Mouse (Mus musculus): Measurements from ENCODE around the gene Elf1. TPM values are rescaled to one million over a fixed set of nuclear protein-coding genes. Genes with fewer than 3 reads are reported as not detected.
"Not testable (repeated sequence)": the region's sequence is repeated elsewhere in the genome, so short reads cannot be mapped to it uniquely, and the experiment has no call there.

Gene Elf1
- total and polyA plus RNA-seq, 3 experiments, result 21.5 to 43.1 (median 24.2) TPM

DNA sequence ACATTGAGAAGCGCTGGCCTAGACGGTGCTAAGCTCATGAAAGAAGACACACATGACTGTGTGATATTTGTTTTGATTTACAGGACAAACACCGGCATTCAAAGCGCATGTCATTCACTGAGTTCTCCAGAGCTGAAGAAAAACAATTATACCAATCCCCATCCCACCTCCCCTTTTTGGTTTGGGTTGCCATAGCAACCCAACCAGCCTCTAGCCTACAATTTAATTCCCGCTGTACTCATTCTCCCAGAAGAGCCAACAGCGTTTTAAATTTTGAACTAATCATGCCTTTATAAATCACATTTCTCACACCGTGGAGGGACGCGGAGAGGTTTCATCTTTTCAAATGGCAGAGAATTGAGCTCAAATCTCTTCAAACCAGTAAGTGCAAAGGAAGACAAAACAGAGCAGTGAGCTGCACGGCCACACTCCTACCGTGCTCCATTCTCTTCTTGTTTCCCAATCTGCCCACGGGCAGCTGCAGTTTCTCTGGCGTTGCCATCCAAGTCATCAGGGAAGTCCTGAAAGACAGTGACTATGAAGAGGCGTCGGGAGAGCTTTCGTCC lies 35.9 kb upstream of the Elf1 start:
- H3K9me3 ChIP-seq (replicated peaks; ENCODE audit: insufficient read depth, low read length), result no peaks in the 10 kb centered on the region
- DNase-seq (ENCODE audit: low read depth, low spot score), result no peak
- H3K27ac ChIP-seq (ENCODE audit: control insufficient read depth, low read depth, low read length), result no peak overlapping the region

DNA sequence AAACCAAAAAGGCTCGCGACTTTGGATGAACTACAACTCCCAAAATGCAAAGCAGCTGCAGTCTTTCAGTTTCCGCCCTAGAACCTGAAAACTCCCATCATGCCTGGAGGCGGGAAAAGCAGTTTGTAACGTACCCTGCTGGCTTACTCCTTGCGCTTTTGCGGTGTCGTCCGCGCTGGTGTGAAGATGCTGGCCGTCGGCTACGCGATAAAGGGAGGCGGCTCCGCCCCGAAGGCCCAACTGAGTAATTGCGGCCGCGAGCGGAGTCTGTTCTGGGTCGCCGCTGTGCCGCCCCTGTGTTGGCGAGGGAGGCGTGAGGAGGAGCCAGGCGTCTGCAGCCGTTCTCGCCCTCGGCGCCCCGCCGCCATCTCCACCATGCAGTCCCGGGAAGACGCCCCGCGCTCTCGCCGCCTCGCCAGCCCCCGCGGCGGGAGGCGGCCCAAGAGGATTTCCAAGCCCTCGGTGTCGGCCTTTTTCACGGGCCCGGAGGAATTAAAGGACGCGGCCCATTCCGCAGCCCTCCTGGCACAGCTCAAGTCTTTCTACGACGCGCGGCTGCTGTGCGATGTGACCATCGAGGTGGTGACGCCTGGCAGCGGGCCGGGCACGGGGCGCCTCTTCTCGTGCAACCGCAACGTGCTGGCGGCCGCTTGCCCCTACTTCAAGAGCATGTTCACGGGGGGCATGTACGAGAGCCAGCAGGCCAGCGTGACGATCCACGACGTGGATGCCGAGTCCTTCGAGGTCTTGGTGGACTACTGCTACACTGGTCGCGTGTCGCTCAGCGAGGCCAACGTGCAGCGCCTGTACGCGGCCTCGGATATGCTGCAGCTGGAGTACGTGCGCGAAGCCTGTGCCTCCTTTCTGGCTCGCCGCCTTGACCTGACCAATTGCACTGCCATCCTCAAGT lies 29.1 kb upstream of the Elf1 start, which contains the start of gene Kbtbd6:
Gene Kbtbd6, plus strand, starts transcription at position 155 of the 910 bp plus-strand sequence.
- not testable (repeated sequence) for H3K27ac ChIP-seq (ENCODE audit: control insufficient read depth, low read depth, low read length); H3K27me3 ChIP-seq (ENCODE audit: control insufficient read depth in 1 of 2, insufficient read depth in 2 of 2, low read length in 2 of 2); H3K4me1 ChIP-seq (ENCODE audit: control insufficient read depth in 1 of 2, insufficient read depth in 2 of 2, low read length in 2 of 2)

More for the DNA sequence above, 35.9 kb upstream of the Elf1 start:
- H3K79me2 ChIP-seq (ENCODE audit: control insufficient read depth, insufficient read depth, low read length, poor library complexity), result no peaks in the 10 kb centered on the region
- H3K9ac ChIP-seq (ENCODE audit: control insufficient read depth, low read depth, low read length, poor library complexity, severe bottlenecking), result no peak overlapping the region
- H3K4me1 ChIP-seq (ENCODE audit: control insufficient read depth in 1 of 2, insufficient read depth in 2 of 2, low read length in 2 of 2), result peaks cover 0 to 4% of the 10 kb centered on the region in 2 experiments; a peak in 1 of 4 replicates
- no peak overlapping the region for H3K4me3 ChIP-seq (ENCODE audit: control insufficient read depth in 1 of 2, insufficient read depth in 1 of 2, low read depth in 2 of 2, low read length in 2 of 2)
- H3K27me3 ChIP-seq (ENCODE audit: control insufficient read depth in 1 of 2, insufficient read depth in 2 of 2, low read length in 2 of 2), result no peaks in the 10 kb centered on the region
- no peak for TF ChIP-seq USF2 (IDR thresholded peaks at IDR 0.05; ENCODE audit: borderline replicate concordance in 1 of 2, insufficient read depth in 1 of 2, low read depth in 1 of 2, low read length in 2 of 2)
- no peak for TF ChIP-seq POLR2AphosphoS2 (IDR thresholded peaks at IDR 0.05; ENCODE audit: low read length)
- peaks cover 0 to 6% of the 10 kb centered on the region in 2 experiments; a peak in 1 of 4 replicates for H3K36me3 ChIP-seq (ENCODE audit: control insufficient read depth in 1 of 2, insufficient read depth in 2 of 2, low read length in 2 of 2)

DNA sequence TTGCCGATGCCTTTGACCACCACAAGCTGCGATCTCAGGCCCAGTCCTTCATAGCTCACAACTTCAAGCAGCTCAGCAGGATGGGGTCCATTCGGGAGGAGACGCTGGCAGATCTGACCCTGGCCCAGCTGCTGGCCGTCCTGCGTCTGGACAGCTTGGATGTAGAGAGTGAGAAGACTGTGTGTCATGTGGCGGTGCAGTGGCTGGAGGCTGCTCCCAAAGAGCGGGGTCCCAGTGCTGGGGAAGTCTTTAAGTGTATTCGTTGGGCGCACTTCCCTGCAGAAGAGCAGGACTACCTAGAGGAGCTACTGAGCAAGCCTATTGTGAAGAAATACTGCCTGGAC lies 28.4 kb upstream of the Elf1 start:
- DNase-seq (ENCODE audit: low read depth, low spot score); H3K36me3 ChIP-seq (ENCODE audit: control insufficient read depth in 1 of 2, insufficient read depth in 2 of 2, low read length in 2 of 2); H3K9ac ChIP-seq (ENCODE audit: control insufficient read depth, low read depth, low read length, poor library complexity, severe bottlenecking); H3K27ac ChIP-seq (ENCODE audit: control insufficient read depth, low read depth, low read length); H3K79me2 ChIP-seq (ENCODE audit: control insufficient read depth, insufficient read depth, low read length, poor library complexity); H3K27me3 ChIP-seq (ENCODE audit: control insufficient read depth in 1 of 2, insufficient read depth in 2 of 2, low read length in 2 of 2); H3K4me3 ChIP-seq (ENCODE audit: control insufficient read depth in 1 of 2, insufficient read depth in 1 of 2, low read depth in 2 of 2, low read length in 2 of 2); H3K4me1 ChIP-seq (ENCODE audit: control insufficient read depth in 1 of 2, insufficient read depth in 2 of 2, low read length in 2 of 2); H3K9me3 ChIP-seq (replicated peaks; ENCODE audit: insufficient read depth, low read length): not testable (repeated sequence)

More for the DNA sequence above, 29.1 kb upstream of the Elf1 start, which contains the start of gene Kbtbd6:
- not testable (repeated sequence) for H3K9ac ChIP-seq (ENCODE audit: control insufficient read depth, low read depth, low read length, poor library complexity, severe bottlenecking); H3K79me2 ChIP-seq (ENCODE audit: control insufficient read depth, insufficient read depth, low read length, poor library complexity); H3K4me3 ChIP-seq (ENCODE audit: control insufficient read depth in 1 of 2, insufficient read depth in 1 of 2, low read depth in 2 of 2, low read length in 2 of 2); H3K36me3 ChIP-seq (ENCODE audit: control insufficient read depth in 1 of 2, insufficient read depth in 2 of 2, low read length in 2 of 2); H3K9me3 ChIP-seq (replicated peaks; ENCODE audit: insufficient read depth, low read length); DNase-seq (ENCODE audit: low read depth, low spot score)
- peak; percentile 45; the same call in 1 of the 2 replicates for TF ChIP-seq HCFC1 (IDR thresholded peaks at IDR 0.05; ENCODE audit: low read depth, low read length)

GRCm38 (mm10) chr14:79460401-79460800 lies 20.6 kb upstream of the Elf1 start:
- Histone ChIP-seq H3K9me3 (replicated peaks; ENCODE audit: insufficient read depth, low read length) (no peaks in the 10 kb centered on the region), H3K27me3 (ENCODE audit: control insufficient read depth in 1 of 2, insufficient read depth in 2 of 2, low read length in 2 of 2) (no peaks in the 10 kb centered on the region), H3K4me1 (ENCODE audit: control insufficient read depth in 1 of 2, insufficient read depth in 2 of 2, low read length in 2 of 2) (no peaks in the 10 kb centered on the region), H3K36me3 (ENCODE audit: control insufficient read depth in 1 of 2, insufficient read depth in 2 of 2, low read length in 2 of 2) (peaks cover 0 to 5% of the 10 kb centered on the region in 2 experiments; a peak in 2 of 4 replicates), H3K27ac (ENCODE audit: control insufficient read depth, low read depth, low read length) (no peak overlapping the region), H3K79me2 (ENCODE audit: control insufficient read depth, insufficient read depth, low read length, poor library complexity) (no peaks in the 10 kb centered on the region), H3K4me3 (ENCODE audit: control insufficient read depth in 1 of 2, insufficient read depth in 1 of 2, low read depth in 2 of 2, low read length in 2 of 2) (no peak overlapping the region), H3K9ac (ENCODE audit: control insufficient read depth, low read depth, low read length, poor library complexity, severe bottlenecking) (no peak overlapping the region)
- DNase-seq (ENCODE audit: low read depth, low spot score), result no peak
- TF ChIP-seq MAFK (IDR thresholded peaks at IDR 0.05; ENCODE audit: borderline replicate concordance, low read depth, low read length) (no peak), MYB (IDR thresholded peaks at IDR 0.05; ENCODE audit: low read depth, low read length) (no peak), POLR2AphosphoS5 (IDR thresholded peaks at IDR 0.05; ENCODE audit: borderline replicate concordance, low read depth, low read length) (no peak), TAL1 (IDR thresholded peaks at IDR 0.05; ENCODE audit: low read length) (no peak), UBTF (IDR thresholded peaks at IDR 0.05; ENCODE audit: borderline replicate concordance, insufficient read depth, low read depth, low read length) (no peak), CTCF (IDR thresholded peaks at IDR 0.05 in 2 of 3, conservative IDR thresholded peaks at IDR 0.05 in 1 of 3; ENCODE audit: control insufficient read depth in 1 of 3, insufficient read depth in 1 of 3, low read depth in 2 of 3, low read length in 3 of 3, poor library complexity in 1 of 3, severe bottlenecking in 1 of 3) (no peak), BHLHE40 (IDR thresholded peaks at IDR 0.05; ENCODE audit: borderline replicate concordance, low read depth, low read length) (no peak), HCFC1 (IDR thresholded peaks at IDR 0.05; ENCODE audit: low read depth, low read length) (no peak), ZKSCAN1 (IDR thresholded peaks at IDR 0.05; ENCODE audit: low read depth, low read length) (no peak), RCOR1 (IDR thresholded peaks at IDR 0.05; ENCODE audit: low read depth, low read length) (no peak), NELFE (IDR thresholded peaks at IDR 0.05; ENCODE audit: low read depth, low read length) (no peak), ETS1 (IDR thresholded peaks at IDR 0.05; ENCODE audit: low read depth, low read length) (no peak), MXI1 (IDR thresholded peaks at IDR 0.05; ENCODE audit: low read depth, low read length) (no peak), ZNF384 (IDR thresholded peaks at IDR 0.05; ENCODE audit: low read depth, low read length) (no peak), NRF1 (IDR thresholded peaks at IDR 0.05; ENCODE audit: insufficient read depth, low read depth, low read length, poor library complexity, severe bottlenecking) (no peak)

All from MEL (cell line).